Mouse (Mus musculus): Measurements from ENCODE around the gene Usp3.

GRCm38 (mm10) chr9:66516296-66516940 is 76.5 kb downstream of the Usp3 start:
- TF ChIP-seq CTCF (conservative IDR thresholded peaks at IDR 0.05; ENCODE audit: insufficient read depth, insufficient read length, low read depth, low read length) (no peak), POLR2A (IDR thresholded peaks at IDR 0.05; ENCODE audit: low read depth, low read length) (no peak)

Data from kidney, adult 2 months (tissue).